Comparison of ENCODE assay signal across 9 mouse cellular contexts in genomic region chr11:59330560-59330959, GRCm38 (mm10). TPM values are rescaled to one million over a fixed set of nuclear protein-coding genes. Genes with fewer than 3 reads are reported as not detected.
A peak's percentile ranks its signal among the peaks of the same experiment; 100 is the strongest.
DNase-seq lines count a peak whose midpoint lies in the region; ATAC-seq lines count a peak whose summit lies in the region.
"Had no signal": no experiment of that assay in that cellular context is flagged by ENCODE, and none has a peak within 500 bp of the region (broad histone marks: within the 10 kb centered on the region; RNA-seq: fewer than 3 reads in every experiment).

No protein-coding gene starts in this region.

- no peak overlapping the region for H3K4me3 ChIP-seq in neural tube, embryonic 15.5 days (replicated peaks)
- H3K4me3 ChIP-seq in embryonic facial prominence, embryonic 10.5 days: no peak overlapping the region
- H3K4me3 ChIP-seq: megakaryocyte, embryonic 14.5 days had no signal

- H3K9me3 ChIP-seq in neural tube, embryonic 15.5 days (replicated peaks): no peaks in the 10 kb centered on the region
- no peaks in the 10 kb centered on the region for H3K9me3 ChIP-seq in embryonic facial prominence, embryonic 10.5 days
- H3K9me3 ChIP-seq: megakaryocyte, embryonic 14.5 days had no signal

- no peak overlapping the region for H3K27ac ChIP-seq in neural tube, embryonic 15.5 days (replicated peaks)
- H3K27ac ChIP-seq in embryonic facial prominence, embryonic 10.5 days (replicated peaks): no peak overlapping the region

- whole genome bisulfite sequencing in neural tube, embryonic 15.5 days: 46% methylated on average over 5 of the region's 5 CpGs
- WGBS in embryonic facial prominence, embryonic 10.5 days: 42% methylated on average over 5 of the region's 5 CpGs

- H3K4me1 ChIP-seq in neural tube, embryonic 15.5 days: peaks cover 8% of the 10 kb centered on the region; the same call in 1 of the 2 replicates
- peaks cover 50% of the 10 kb centered on the region for H3K4me1 ChIP-seq in embryonic facial prominence, embryonic 10.5 days
- H3K4me1 ChIP-seq: megakaryocyte, embryonic 14.5 days had no signal

- DNase-seq in neural tube, embryonic 10.5 days (ENCODE audit: extremely low spot score, low spot score): peak; percentile 83
- DNase-seq in adrenal gland, adult 8-10 months: peak; percentile 14
- peak; percentile 84 for DNase-seq in embryonic facial prominence, embryonic 10.5 days (ENCODE audit: low spot score)
- peak; percentile 84 for DNase-seq in heart, postnatal 4 days
- DNase-seq in layer of hippocampus, postnatal 10 days (ENCODE audit: low spot score in 2 of 2): peak; percentile 74 to 79
- DNase-seq in mesoderm, embryonic 11.5 days (ENCODE audit: low read depth, low spot score): peak; percentile 77
- peak; percentile 59 for DNase-seq in thymus, postnatal 0 days (ENCODE audit: low spot score)

- no peak overlapping the region for H3K4me2 ChIP-seq in neural tube, embryonic 15.5 days

- H3K9ac ChIP-seq in neural tube, embryonic 15.5 days (replicated peaks): no peak overlapping the region

- no peak for ATAC-seq in neural tube, embryonic 15.5 days (ENCODE audit: low FRiP score)

- H3K27me3 ChIP-seq in neural tube, embryonic 15.5 days (replicated peaks): no peaks in the 10 kb centered on the region
- H3K27me3 ChIP-seq in embryonic facial prominence, embryonic 10.5 days (replicated peaks; ENCODE audit: low read depth, poor library complexity, severe bottlenecking): peaks cover 40% of the 10 kb centered on the region

- H3K36me3 ChIP-seq in neural tube, embryonic 15.5 days: no peaks in the 10 kb centered on the region
- H3K36me3 ChIP-seq in embryonic facial prominence, embryonic 10.5 days (replicated peaks): no peaks in the 10 kb centered on the region

RNA-seq across cellular contexts. Expression of gene Wnt9a, which starts 23.8 kb away (rescaled TPM):
- 2.6 and 3.0 TPM in 2 replicates for polyA plus RNA-seq in neural tube, embryonic 15.5 days (2015; fragmentation: Nextera tagmentation; extraction: Ambion mirVana)
- total RNA-seq in adrenal gland, adult 8-10 months (2022): 1 to 10 TPM; 1.2 to 1.5 (median 1.5) TPM
- 2.3 and 2.6 TPM in 2 replicates for polyA plus RNA-seq in embryonic facial prominence, embryonic 10.5 days (2016; fragmentation: Nextera tagmentation; extraction: Ambion mirVana)
- total RNA-seq in heart, postnatal 4 days (2021): 1 to 10 TPM; 5.6 to 5.7 TPM
- total RNA-seq in layer of hippocampus, postnatal 10 days (2021): 1 to 10 TPM; 2.7 to 2.9 TPM
- 1.2 TPM in 2 replicates for polyA plus RNA-seq in thymus, postnatal 0 days (2015; fragmentation: Nextera tagmentation; extraction: Ambion mirVana)

RNA-seq across cellular contexts. Expression of gene Wnt3a, which starts 40.0 kb away (rescaled TPM):
- polyA plus RNA-seq in neural tube, embryonic 15.5 days (2015; fragmentation: Nextera tagmentation; extraction: Ambion mirVana): 0.14 and 0.35 TPM in 2 replicates
- not detected for total RNA-seq in adrenal gland, adult 8-10 months (2022)
- 0.77 and 1.7 TPM in 2 replicates for polyA plus RNA-seq in embryonic facial prominence, embryonic 10.5 days (2016; fragmentation: Nextera tagmentation; extraction: Ambion mirVana)
- total RNA-seq in heart, postnatal 4 days (2021): not detected
- total RNA-seq in layer of hippocampus, postnatal 10 days (2021): not detected
- 0.13 and 0.20 TPM in 2 replicates for polyA plus RNA-seq in thymus, postnatal 0 days (2015; fragmentation: Nextera tagmentation; extraction: Ambion mirVana)

RNA-seq across cellular contexts. Expression of gene Prss38, which starts 44.9 kb away (rescaled TPM):
- not detected in 2 replicates for polyA plus RNA-seq in neural tube, embryonic 15.5 days (2015; fragmentation: Nextera tagmentation; extraction: Ambion mirVana)
- total RNA-seq in adrenal gland, adult 8-10 months (2022): not detected
- not detected in 2 replicates for polyA plus RNA-seq in embryonic facial prominence, embryonic 10.5 days (2016; fragmentation: Nextera tagmentation; extraction: Ambion mirVana)
- not detected for total RNA-seq in heart, postnatal 4 days (2021)
- not detected for total RNA-seq in layer of hippocampus, postnatal 10 days (2021)
- polyA plus RNA-seq in thymus, postnatal 0 days (2015; fragmentation: Nextera tagmentation; extraction: Ambion mirVana): not detected in 2 replicates

Comparison
In these comparisons a context has a peak if more than half of its experiments do, and no peak if none do; other contexts are left out.
1. DNase-seq: peak in every context shown above with its lines; median percentile 84 in embryonic facial prominence, embryonic 10.5 days; 84 in heart, postnatal 4 days; 83 in neural tube, embryonic 10.5 days; 77 in mesoderm, embryonic 11.5 days; 76 in layer of hippocampus, postnatal 10 days; 59 in thymus, postnatal 0 days; 14 in adrenal gland, adult 8-10 months.